Mouse (Mus musculus): ENCODE measurements around the gene Scpep1.
"Not testable (repeated sequence)": the region's sequence is repeated elsewhere in the genome, so short reads cannot be mapped to it uniquely, and the experiment has no call there.

The Scpep1 gene

DNA sequence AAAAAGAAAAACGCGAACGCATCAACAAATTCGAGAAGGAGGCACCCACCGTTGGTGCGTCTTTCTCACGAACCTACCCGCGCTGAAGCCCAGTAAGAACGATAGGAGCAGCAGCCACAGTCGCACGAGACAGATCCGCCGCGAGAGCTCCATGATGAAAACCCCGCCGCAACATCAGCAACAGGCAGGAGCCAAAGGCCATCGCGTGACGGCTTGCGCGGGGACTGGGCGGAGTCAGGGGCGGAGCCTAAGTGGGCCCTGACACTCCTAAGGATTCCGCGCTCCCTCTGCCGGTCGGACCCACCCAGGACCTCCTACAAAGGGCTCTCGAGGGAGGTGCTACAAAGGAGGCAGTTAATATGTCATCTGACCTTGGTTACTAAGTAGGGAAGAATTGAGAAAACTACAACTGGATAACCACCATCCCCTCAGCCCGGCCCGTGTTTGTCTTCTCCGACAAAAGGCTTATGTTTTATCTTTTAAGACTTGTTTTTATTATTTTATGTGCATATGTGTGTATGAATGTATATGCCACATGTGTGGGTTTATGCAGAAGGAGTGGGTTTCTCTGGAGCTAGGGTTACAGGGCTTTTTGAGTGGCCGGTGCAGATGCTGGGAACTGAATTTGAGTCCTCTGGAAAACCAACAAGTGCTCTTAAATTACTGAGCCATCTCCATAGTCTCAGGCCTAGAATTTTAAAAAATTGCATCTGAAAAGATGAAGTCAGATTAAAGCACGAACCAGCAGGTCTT, at the start of gene Scpep1:
TSS of gene Scpep1 (minus strand) at position 249 of the 753 bp plus-strand sequence.
- peak; percentile 92 to 95 for DNase-seq (ENCODE audit: low spot score in 2 of 2)

DNA sequence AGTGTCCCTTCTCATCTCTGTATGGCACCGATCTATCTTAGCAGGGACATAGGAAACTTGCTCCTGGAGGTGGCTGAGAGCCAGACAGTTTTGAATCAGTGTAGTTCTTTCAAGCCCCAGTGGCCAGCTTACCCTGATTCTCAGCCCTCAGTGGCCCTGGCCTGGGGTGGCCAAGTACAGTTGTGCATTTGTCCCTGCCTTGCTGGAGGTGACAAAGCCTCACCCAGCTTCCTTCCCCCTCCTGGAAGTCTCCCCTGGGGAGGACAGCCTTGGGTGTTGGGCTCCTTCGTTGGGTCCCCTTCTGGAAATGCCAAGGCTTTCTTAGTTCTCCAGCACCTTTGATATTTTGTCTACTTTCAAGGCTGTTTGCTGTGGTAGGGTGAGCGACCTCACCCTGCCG, 48.5 kb upstream of the Scpep1 start:
- no peak for DNase-seq (ENCODE audit: low spot score in 2 of 2)

DNA sequence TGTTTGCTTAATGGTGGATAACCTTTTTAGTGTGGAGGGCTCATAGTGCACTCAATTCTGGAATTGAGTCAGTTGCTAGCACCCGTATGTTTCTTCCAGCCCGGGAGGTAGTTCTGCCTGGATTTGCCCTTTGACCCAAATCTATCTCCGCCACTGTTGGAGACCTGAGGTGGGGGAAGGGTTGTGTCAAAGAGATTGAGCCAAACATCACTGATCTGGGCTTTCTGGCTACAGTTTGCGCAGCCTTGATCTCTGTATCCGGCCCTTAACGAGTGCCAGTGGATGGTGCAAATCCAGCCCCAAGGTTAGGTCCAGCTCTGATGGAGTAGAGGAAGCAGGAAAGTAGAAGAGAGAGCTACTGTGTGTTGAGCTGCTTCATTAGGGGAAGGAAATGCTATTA, 47.8 kb upstream of the Scpep1 start:
- no peak for DNase-seq (ENCODE audit: low spot score in 2 of 2)

DNA sequence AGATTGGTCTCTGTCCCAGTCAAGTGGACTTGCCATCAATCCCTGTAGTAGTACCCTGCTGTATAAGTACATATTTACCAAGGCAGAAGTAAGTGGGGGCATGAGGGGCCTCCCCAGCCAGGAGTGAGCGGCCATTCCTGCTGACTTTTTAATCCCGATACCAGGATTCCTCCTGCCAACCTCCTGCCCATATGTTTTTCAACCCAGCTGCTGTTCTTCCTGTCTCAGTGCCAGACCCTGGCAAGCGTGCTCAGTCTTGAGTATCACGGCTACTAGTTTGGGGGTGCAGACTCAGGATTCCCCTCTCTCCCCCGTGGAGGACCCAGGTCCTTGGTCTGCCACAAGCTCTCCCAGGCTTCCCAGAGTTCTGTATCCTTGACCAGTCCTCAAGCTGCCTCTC, 47.4 kb upstream of the Scpep1 start:
- DNase-seq (ENCODE audit: low spot score in 2 of 2): no peak

DNA sequence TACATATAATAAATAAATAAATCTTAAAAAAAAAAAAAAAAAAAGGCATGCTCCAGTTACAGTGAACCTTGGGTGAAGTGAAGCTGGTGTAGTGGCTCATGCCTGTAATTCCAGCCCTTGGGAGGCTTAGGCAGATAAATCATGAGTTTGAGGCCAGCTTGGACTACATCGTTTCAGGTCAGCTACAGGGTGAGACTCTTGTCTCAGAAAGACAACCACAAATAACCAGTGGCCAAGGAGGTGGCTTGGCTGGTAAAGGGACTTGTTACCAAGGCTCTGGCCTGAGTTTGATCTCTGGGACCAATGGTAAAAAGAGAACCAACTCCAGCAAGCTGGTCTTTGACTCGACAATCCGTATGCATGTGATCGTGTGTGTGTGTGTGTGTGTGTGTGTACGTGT, 46.8 kb upstream of the Scpep1 start:
- DNase-seq (ENCODE audit: low spot score in 2 of 2): no peak

DNA sequence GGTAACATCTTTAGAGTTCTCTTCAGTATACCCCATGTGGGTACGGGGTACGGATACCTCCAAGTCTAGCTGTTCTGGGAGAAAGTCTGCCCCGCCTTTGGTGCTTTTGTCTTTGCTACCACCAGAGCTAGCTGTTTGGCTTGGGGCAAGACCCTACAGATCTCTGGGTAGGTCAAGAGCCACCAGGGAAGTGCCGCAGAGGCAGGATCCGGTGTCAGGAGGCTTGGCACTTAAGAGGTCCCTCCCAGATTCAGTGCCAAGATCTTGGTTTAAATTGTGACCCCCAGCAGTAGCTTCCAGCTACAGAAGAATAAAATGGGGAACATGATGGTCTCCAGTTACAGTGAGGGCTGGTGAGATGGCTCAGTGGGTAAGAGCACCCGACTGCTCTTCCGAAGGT, 46.3 kb upstream of the Scpep1 start:
- DNase-seq (ENCODE audit: low spot score in 2 of 2): no peak

DNA sequence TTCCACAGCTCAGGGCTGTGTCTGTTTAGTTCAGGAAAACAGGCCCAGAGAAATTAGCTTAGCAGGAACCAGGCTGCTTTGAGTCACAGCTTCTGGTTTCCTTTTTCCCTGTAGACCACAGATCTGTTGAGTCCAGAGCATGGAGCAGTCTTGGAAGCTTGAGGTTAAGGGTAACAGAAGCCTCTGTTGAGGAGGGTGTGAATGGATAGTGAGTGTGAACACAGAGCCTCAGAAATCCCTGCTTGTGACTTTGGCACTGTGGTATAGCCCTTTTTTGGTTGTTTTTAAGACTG, 45.2 kb upstream of the Scpep1 start:
- no peak for DNase-seq (ENCODE audit: low spot score in 2 of 2)

DNA sequence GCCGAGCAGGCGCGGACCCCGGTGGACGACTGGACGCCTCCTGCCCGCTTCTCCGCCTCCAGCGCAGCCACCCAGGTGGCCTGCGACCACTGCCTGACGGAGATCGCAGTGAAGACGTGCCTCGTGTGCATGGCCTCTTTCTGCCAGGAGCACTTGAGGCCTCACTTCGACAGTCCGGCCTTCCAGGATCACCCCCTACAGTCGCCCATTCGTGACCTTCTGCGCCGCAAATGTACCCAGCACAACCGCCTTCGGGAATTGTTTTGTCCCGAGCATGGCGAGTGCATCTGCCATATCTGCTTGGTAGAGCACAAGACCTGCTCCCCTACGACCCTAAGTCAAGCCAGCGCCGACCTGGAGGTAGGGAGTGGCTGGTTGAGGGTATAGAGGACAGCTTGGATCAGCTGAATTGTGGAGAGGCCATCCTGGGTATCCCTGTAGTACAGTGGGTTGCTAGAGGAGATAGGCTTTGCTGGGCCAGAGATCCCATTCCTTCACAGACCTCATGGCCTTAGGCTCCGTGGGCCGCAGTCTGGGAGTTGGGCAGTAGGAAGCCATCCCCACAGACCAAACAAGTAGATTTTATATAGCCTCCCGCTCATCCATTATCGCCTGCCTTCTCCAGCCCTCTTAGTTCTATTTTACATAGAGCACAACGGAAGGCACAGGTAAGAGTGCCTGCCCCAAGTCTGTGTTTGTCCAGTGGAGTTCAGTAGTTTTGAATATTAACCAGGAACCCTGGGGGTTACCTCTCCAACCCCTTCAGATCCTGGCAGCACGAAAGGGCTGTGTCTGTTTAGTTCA, 44.7 kb upstream of the Scpep1 start:
- no peak for DNase-seq (ENCODE audit: low spot score in 2 of 2)

DNA sequence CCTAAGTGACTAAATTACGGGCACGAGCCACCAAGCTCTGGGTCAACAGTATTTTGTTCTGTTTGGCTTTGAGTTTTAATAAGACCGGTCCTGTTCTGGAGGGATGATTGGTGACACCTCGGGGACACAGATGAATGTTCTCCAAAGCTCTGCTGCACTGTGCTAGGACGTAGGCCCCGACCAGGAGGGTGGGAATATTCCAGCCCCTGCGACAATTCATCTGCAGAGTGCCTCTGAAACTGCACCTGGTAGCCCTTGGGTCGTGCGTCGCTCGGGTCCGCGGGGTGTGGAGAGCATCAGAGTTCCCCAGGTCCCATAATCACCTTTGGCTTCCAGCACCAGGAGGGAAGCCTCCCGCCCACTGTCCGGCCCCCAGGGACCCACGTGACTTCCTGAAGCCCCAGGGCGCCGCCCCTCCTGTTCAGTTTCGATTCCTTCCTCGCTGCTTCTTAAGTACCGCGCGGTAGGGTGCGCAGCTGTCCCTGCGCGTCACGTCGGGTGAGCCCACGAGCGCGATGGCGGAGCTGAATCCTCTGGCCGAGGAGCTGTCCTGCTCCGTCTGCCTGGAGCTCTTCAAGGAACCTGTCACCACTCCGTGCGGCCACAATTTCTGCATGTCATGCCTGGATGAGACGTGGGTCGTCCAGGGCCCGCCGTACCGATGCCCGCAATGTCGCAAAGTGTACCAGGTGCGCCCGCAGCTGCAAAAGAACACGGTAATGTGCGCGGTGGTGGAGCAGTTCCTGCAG, 43.9 kb upstream of the Scpep1 start, which contains the start of gene Trim25:
TSS of gene Trim25 (plus strand) at position 403 of the 749 bp plus-strand sequence.
- peak; percentile 28 to 43 for DNase-seq (ENCODE audit: low spot score in 2 of 2)

DNA sequence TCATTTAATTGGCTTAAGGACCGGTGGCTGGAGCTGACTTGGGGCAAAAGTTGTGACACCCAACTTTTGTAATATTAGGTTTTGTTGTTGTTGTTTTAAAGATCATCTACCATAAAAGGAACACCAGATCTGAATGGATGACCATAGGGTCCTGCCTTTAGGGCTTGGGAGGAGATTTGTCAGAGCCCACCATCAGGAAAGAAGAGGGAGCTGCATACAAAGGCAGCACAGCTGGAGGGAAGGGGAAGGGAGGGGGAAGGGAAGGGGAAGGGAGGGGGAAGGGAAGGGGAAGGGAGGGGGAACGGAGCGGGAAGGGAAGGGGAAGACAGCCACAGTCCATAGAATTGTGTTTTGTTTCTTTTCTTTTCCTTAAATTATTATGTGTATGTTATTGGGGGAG, 43.1 kb upstream of the Scpep1 start:
- no peak for DNase-seq (ENCODE audit: low spot score in 2 of 2)

DNA sequence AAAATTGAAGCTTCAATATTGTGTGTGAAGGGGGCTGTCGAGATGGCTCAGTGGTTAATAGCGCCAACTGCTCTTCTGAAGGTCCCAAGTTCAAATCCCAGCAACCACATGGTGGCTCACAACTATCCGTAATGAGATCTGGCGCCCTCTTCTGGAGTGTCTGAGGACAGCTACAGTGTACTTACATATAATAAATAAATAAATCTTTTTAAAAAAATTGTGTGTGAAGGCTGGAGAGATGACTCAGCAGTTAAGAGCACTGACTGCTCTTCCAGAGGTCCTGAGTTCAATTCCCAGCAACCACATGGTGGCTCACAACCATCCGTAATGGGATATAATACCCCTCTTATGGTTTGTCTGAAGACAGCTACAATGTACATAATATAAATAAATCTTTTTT, 42.1 kb upstream of the Scpep1 start:
- not testable (repeated sequence) for DNase-seq (ENCODE audit: low spot score in 2 of 2)

DNA sequence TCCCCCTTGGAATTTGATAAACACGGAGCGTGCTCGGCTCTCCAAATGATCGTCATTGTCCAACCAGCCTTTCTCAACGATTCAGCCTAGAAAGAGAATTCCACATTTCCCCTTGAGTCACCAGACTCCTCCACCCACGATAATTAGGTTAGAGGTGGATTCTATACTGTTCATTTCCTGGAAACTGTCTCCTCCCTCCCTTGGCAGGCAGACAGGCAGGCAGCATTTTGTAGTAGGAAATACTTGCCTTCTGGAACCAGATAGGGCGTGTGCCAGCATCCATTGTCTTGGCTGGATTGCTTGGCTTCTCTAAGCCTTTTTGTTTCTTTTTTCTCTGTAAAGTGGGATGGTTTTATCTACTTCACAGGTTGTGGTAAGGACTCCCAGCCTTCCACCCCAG, 41.2 kb upstream of the Scpep1 start:
- no peak for DNase-seq (ENCODE audit: low spot score in 2 of 2)

DNA sequence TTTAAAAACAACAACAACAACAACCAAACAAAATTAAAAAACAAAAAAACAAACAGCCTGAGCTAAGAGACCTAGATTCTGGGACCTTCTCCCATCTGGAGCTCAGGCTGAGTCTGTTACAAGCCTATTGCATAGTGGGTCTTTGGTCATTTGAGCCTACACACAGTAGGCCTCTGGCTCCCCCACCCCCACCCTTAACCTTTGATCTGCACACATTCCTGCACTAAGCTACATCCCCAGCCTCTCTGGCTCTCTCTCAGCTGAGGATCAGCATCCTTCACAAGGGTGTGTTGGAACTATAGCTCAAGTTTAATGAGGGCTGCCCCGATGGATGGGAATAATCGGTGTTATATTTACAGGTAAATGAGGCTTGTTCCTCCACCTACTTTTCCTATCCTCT, 40.4 kb upstream of the Scpep1 start:
- no peak for DNase-seq (ENCODE audit: low spot score in 2 of 2)

DNA sequence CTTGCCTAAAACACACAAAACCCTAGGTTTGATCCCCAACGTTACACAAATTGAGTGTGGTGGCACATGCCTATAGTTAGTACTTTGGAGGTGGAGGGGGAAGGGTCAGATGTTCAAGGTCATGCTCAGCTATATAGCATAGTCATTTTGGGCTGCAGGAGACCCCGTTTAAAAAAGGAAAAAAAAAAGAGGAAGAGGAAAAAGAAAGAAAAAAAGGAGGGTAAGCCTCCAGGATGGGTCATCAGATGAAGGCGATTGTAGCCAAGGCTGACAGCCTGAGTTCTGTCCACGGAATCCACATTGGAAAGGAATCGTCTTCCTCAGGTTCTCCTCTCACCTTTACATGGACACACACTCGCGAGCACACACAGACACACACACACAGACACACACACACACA, 39.2 kb upstream of the Scpep1 start:
- no peak for DNase-seq (ENCODE audit: low spot score in 2 of 2)

DNA sequence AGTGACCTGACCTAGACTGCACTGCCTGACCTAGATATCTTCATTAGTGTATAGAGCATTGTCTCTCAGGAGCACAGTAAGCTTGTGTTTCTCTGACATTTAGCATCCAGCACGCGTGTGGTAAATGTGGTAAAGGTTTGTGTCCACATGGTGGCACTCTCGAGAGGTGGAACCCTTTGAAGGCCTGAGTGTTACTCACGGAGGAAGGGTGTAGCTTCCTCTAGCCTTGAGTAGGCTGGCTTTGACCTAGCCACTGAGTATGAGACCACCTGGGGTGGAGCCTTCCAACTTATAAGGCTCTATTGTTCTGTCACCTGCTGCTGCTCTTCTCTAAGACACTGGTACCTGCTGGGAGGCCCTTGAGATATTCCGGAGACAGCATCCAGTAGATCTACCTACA, 38.4 kb upstream of the Scpep1 start:
- peak in 1 of 2 experiments; percentile 44 for DNase-seq (ENCODE audit: low spot score in 2 of 2)

DNA sequence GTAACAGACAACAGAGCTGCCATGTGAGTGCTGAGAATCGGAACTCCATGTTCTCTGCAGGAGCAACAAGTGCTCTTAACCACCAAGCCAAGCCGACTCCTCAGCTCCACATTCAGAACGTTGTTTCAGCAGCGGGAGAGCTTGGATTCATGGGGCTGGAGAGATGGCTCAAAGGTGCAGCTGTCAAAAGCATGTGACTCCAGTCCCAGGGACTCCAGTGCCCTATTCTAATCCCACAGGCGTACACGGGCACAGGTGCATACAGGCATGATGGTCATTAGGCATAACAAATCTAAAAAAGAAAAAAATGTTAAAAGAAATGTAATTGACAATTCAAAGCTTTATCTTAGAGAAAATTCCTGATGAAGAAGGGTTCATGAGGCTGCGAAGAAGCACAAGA, 37.9 kb upstream of the Scpep1 start:
- no peak for DNase-seq (ENCODE audit: low spot score in 2 of 2)

DNA sequence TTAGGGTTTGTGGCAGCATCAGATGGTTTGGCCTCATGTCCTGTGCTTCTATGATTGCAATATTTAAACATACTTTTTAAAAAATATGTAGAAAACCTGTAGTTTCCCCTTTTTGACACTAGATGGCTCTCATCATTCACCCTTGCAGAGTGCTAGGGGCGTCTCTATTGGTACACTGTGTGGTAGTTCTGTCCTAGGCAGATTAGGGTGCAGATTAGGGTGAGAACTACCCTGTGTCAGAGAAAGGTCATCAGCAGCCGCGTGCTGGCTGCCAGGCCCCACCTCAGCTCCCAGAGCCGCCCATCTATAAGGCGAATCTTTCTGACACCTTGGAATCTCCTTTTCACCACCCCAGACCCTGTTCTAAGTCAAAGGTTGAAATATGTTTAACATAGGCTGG, 34.3 kb upstream of the Scpep1 start:
- DNase-seq (ENCODE audit: low spot score in 2 of 2): no peak

DNA sequence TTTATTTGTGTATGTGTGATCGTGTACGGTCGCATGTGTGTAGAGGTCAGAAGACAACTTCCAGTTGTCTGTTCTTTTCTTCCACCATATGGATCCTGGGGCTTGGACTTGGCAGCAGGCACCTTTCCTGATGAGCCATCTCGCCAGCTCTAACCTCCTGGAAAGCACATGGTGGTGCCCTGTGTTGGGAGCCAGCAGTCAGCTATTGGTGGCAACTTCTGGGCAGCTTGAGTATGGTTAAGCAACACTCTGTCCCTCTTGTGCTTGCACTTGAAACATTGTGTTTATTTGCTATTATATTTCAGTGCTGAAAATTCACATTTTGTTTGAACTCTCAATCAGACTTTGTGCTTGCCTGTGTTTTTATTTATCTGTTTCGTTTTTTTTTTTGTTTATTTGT, 33.7 kb upstream of the Scpep1 start:
- no peak for DNase-seq (ENCODE audit: low spot score in 2 of 2)

DNA sequence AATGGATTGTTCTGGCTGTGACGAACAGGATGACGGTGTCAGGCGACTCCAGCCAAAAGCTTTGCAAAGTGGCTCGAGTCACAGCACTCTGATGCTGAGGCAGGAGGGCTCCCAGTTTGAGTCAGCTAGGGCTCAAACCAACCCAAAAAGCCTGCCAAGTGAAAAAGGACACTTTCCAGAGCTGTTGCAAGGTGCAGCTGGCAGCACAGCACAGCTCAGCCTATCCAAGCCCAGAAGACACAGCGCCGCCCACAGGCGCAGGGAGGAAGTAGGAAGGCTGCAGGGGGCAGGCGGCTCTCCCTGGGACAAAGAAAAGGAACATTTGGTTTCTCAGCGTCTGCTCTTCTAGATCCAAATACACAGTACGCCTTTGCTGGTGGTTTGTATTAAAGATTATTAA, 31.4 kb upstream of the Scpep1 start:
- no peak for DNase-seq (ENCODE audit: low spot score in 2 of 2)

DNA sequence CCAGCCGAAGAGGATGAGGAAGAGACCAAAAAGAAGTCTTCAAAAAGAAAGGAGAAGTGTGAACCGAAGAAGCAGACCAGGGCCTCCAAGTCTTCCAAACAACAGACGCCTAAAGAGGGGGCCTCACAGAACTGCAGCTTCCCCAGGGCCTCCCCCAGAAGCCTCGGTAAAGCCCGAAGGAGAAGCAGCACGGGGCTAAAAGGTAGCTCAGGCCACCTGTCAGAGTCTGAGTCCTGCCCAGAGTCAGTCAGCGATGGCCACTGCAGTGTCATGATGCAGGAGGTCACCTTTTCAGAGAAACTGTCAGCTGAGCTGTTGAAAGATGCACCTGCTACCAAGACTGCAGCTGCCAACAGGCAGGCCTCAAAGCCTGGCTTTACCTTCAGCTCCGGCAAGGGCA, 26.1 kb upstream of the Scpep1 start:
- DNase-seq (ENCODE audit: low spot score in 2 of 2): no peak

DNA sequence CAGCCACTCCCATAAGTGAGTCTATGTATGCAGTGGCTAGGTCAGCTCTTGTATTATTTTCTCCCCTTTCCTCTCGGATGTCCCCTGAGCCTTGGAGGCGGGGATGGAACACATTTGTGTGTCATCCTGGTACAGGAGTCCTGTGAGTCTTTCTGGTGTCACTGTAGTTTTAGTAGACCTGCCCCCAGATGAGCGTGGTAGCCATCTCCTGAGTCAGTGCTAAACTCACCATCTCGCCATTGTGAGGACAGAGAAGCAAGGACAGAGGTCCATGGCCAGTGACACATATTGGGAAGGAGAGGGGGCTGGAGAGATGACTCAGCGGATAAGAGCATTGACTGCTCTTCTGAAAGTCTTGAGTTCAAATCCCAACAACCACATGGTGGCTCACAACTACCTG, 21.9 kb upstream of the Scpep1 start:
- no peak for DNase-seq (ENCODE audit: low spot score in 2 of 2)

DNA sequence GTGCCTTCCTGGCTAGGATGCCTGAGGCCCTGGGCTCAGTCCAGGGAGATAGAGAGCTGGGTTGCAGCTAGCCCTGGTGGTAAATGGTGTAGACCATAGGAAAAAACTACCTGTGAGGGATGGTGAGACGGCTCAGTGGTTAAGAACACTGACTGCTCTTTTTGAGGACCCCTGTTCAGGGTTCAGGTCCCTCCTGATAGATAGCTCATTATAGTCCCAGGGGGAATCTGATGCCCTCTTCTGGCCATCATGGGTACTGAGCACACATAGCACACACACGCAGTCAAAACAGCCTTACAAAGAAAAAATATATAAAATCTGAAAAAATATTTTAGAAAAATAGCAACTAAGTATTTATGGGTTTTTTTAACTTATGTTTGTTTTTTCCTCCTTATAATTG, 21.1 kb upstream of the Scpep1 start:
- no peak for DNase-seq (ENCODE audit: low spot score in 2 of 2)

All from frontal cortex, postnatal 36 days (tissue).